Mouse (Mus musculus) midbrain, embryonic 16.5 days (tissue): ENCODE measurements around the gene Tusc2. TPM values are rescaled to one million over a fixed set of nuclear protein-coding genes. Genes with fewer than 3 reads are reported as not detected.

Experiments
- ATAC-seq: fragments of 200-750 bp; cut with Nextera tagmentation; 2 replicates; pipeline ENCODE4 v1.8.0; 2017; ENCODE audit warnings: moderate TSS enrichment
- H3K27ac ChIP-seq: fragments of 300-500 bp; sonication (generic); 2 replicates; pipeline ENCODE4 v1.5.1; 2014; ENCODE audit warnings: mild to moderate bottlenecking, low read length, mixed read lengths
- H3K27me3 ChIP-seq: fragments of 300-500 bp; sonication (generic); 2 replicates; pipeline ENCODE4 v1.6.1; 2014; ENCODE audit warnings: low read depth, low read length, mixed read lengths; ENCODE audit not compliant: control insufficient read depth, insufficient read depth
- H3K36me3 ChIP-seq: fragments of 300-500 bp; sonication (generic); 2 replicates; pipeline ENCODE4 v1.6.1; 2014; ENCODE audit warnings: mild to moderate bottlenecking, low read length, moderate library complexity, mixed read lengths; ENCODE audit not compliant: control insufficient read depth, insufficient read depth
- H3K4me1 ChIP-seq: fragments of 300-500 bp; sonication (generic); 2 replicates; pipeline ENCODE4 v1.6.1; 2014; ENCODE audit warnings: mild to moderate bottlenecking, low read length, mixed read lengths; ENCODE audit not compliant: control insufficient read depth, insufficient read depth
- H3K4me2 ChIP-seq: fragments of 300-500 bp; sonication (generic); 2 replicates; pipeline ENCODE4 v1.6.1; 2014; ENCODE audit warnings: mild to moderate bottlenecking, low read length, mixed read lengths
- H3K4me3 ChIP-seq: fragments of 300-500 bp; sonication (generic); 2 replicates; pipeline ENCODE4 v1.5.1; 2014; ENCODE audit warnings: low read depth, mild to moderate bottlenecking, low read length, moderate library complexity, mixed read lengths
- H3K9ac ChIP-seq: fragments of 300-500 bp; sonication (generic); 2 replicates; pipeline ENCODE4 v1.6.1; 2014; ENCODE audit warnings: low read depth, low read length, mixed read lengths
- H3K9me3 ChIP-seq: fragments of 300-500 bp; sonication (generic); replicated peaks from 2 replicates; pipeline ENCODE4 v1.6.1; 2014; ENCODE audit warnings: mild to moderate bottlenecking, low read length, mixed read lengths; ENCODE audit not compliant: control insufficient read depth, poor library complexity, severe bottlenecking
- WGBS: fragments of 180-500 bp; shearing (Covaris S2); extraction: QIAGEN DNeasy Blood & Tissue Kit; methylation state at CpG from one replicate; pipeline ENCODE4 v1.1.7; 2014; 5-methylcytosine and 5-hydroxymethylcytosine counted together
- polyA plus RNA-seq: library from polyadenylated mRNA; unstranded; fragments of >200 nt; fragmentation: Nextera tagmentation; extraction: Ambion mirVana; gene quantifications from 2 replicates; pipeline ENCODE4 v1.2.1, GENCODE M21; 2015

Tusc2 gene
- polyA plus RNA-seq, 1 experiment from 2014 or later, result 127 TPM

DNA sequence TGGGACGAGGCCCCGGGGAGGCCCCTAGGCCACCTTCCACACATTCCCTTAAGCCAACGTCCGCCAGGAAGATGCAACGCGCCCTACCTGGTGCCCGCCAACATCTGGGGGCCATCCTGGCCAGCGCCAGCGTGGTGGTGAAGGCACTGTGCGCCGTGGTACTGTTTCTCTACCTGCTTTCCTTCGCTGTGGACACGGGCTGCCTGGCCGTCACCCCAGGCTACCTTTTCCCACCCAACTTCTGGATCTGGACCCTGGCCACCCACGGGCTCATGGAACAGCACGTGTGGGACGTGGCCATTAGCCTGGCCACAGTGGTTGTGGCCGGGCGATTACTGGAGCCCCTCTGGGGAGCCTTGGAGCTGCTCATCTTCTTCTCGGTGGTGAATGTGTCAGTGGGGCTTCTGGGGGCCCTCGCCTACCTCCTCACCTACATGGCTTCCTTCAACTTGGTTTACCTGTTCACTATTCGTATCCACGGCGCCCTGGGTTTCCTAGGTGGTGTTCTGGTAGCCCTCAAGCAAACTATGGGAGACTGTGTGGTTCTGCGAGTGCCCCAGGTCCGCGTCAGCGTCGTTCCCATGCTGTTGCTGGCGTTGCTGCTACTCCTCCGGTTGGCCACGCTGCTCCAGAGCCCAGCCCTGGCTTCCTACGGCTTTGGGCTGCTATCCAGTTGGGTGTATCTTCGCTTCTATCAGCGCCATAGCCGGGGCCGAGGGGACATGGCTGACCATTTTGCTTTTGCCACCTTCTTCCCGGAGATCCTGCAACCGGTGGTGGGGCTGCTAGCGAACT lies 28.4 kb upstream of the Tusc2 start:
- H3K4me3 ChIP-seq, result peak overlapping the region; percentile 88
- peak overlapping the region; percentile 86 for H3K9ac ChIP-seq
- WGBS, result under 1% methylated on average over 40 of the region's 40 CpGs
- peaks cover 21% of the 10 kb centered on the region for H3K4me1 ChIP-seq
- H3K9me3 ChIP-seq, result no peaks in the 10 kb centered on the region
- H3K4me2 ChIP-seq, result peak overlapping the region; percentile 98
- H3K36me3 ChIP-seq, result peaks cover 14% of the 10 kb centered on the region
- ATAC-seq, result no peak; the same call in 1 of the 2 replicates
- no peaks in the 10 kb centered on the region for H3K27me3 ChIP-seq
- peak overlapping the region; percentile 69 for H3K27ac ChIP-seq

DNA sequence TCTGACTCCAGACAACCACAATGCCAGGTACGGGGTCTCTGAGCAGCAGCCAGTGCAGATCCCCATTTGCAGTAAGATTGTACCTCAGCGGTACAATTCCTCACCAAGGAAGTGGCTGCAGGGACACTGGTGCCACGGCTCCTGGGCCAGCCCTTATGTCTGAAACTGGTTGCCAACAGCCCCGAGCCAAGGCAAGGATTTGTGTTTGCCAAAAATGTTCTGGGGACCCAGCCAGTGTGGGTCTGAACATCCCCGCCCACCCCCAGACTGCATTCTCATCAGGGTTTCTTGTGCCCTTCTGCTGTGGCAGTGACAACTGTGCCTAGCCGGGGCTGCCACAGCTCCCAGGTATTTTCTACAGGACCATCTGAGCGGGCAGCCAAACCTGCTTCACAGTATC lies 24.8 kb upstream of the Tusc2 start:
- H3K4me3 ChIP-seq, result no peak overlapping the region
- H3K27me3 ChIP-seq, result no peaks in the 10 kb centered on the region
- WGBS, result 96% methylated on average over 7 of the region's 7 CpGs
- no peaks in the 10 kb centered on the region for H3K9me3 ChIP-seq
- H3K4me1 ChIP-seq, result peaks cover 41% of the 10 kb centered on the region
- H3K36me3 ChIP-seq, result peaks cover 19% of the 10 kb centered on the region
- no peak for ATAC-seq
- no peak overlapping the region for H3K4me2 ChIP-seq
- no peak overlapping the region for H3K27ac ChIP-seq
- H3K9ac ChIP-seq, result no peak overlapping the region

DNA sequence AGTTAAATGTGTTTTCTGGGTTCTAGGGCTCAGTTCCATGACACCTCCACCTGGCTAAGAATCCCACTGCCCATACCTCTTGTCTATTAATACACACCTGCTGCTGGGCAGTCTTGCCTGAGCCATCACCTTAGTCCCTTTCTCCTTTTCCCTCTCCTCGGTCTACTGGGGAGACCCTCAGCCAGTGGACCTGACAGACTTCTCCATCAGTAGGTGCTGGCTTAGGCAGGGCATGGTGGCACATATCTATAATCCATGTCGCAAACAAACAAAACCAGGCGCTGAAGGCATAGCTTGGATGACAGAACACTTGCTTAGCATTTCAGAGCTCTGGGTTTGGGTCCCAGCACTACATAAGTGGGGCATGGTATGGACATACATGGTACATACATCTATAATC lies 24.3 kb upstream of the Tusc2 start:
- H3K27me3 ChIP-seq, result no peaks in the 10 kb centered on the region
- H3K9me3 ChIP-seq, result no peaks in the 10 kb centered on the region
- WGBS, result 88% methylated on average over 3 of the region's 3 CpGs
- H3K4me1 ChIP-seq, result peaks cover 41% of the 10 kb centered on the region
- no peak overlapping the region for H3K27ac ChIP-seq
- peaks cover 23% of the 10 kb centered on the region for H3K36me3 ChIP-seq
- H3K4me2 ChIP-seq, result no peak overlapping the region
- H3K4me3 ChIP-seq, result no peak overlapping the region
- no peak overlapping the region for H3K9ac ChIP-seq
- no peak for ATAC-seq

DNA sequence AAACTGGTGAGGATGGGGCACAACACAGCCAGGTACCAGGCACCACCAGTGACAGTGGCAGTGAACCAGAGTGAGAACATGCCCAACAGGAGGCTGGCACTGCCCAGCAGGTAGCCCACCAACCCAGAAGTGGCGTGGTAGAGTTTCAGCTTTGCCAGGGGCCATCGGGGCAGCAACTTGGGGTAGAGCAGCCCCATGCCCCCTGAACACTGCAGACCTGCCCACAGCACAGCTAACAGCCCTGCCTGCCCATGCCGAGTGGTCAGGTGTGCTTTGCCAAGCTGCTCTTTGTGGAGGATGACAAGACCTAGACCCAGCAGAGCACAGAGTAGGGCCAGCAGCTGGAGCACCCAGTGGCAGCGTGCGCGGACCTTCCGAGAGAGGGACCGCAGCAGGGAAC lies 23.1 kb upstream of the Tusc2 start:
- Histone ChIP-seq H3K9ac (no peak overlapping the region), H3K27ac (no peak overlapping the region), H3K36me3 (peaks cover 30% of the 10 kb centered on the region), H3K4me3 (no peak overlapping the region), H3K27me3 (no peaks in the 10 kb centered on the region), H3K4me1 (peaks cover 41% of the 10 kb centered on the region), H3K9me3 (no peaks in the 10 kb centered on the region), H3K4me2 (no peak overlapping the region)
- ATAC-seq, result no peak
- WGBS, result 95% methylated on average over 8 of the region's 8 CpGs

DNA sequence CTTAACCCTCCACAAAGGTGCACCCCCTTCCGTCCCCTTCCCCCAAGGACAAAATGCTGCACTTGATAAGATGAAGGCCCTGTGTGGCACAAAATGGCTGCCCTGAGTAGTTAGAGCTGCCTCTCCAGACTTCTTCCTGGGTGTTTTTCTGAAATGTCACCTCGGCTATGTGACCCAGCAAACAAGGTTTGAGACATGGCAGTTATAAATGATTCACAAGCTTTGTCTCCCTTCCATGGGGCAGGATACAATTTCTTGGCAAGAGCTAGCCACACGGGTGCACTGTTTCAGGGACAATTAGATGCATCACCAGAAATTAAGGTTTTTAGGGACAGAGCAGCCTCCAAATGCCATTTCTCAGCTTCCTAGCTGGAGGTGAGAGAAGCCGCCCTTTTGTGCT lies 22.6 kb upstream of the Tusc2 start:
- Histone ChIP-seq H3K4me1 (peaks cover 40% of the 10 kb centered on the region), H3K27me3 (no peaks in the 10 kb centered on the region), H3K4me3 (no peak overlapping the region), H3K27ac (no peak overlapping the region), H3K9ac (no peak overlapping the region), H3K9me3 (no peaks in the 10 kb centered on the region), H3K36me3 (peaks cover 34% of the 10 kb centered on the region), H3K4me2 (peak overlapping the region; percentile 97; the same call in 1 of the 2 replicates)
- WGBS, result 75% methylated on average over 4 of the region's 4 CpGs
- no peak for ATAC-seq

DNA sequence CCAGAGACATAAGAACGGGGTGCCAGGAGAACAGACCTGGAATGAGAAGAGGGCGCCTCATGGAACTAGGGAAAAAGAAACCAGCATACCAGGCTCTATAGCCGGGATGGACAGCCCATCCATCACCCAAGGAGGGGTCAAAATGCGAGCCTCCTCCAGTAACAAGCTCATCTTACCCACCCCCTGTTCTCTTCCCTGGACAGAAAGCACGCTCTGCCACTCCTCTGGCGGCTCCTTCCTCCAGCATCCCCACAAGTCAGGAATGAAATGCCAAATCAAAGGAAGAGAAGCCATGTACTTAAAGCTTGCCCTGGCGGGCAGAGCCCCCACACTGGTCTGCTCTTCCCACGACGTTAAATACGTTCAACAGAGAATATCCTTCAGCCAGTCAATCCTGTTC lies 22.1 kb upstream of the Tusc2 start:
- Histone ChIP-seq H3K9ac (peak overlapping the region; percentile 74), H3K36me3 (peaks cover 34% of the 10 kb centered on the region), H3K9me3 (no peaks in the 10 kb centered on the region), H3K4me3 (peak overlapping the region; percentile 69), H3K4me1 (peaks cover 36% of the 10 kb centered on the region), H3K27ac (peak overlapping the region; percentile 73; the same call in 1 of the 2 replicates), H3K4me2 (peak overlapping the region; percentile 97), H3K27me3 (no peaks in the 10 kb centered on the region)
- WGBS, result 42% methylated on average over 10 of the region's 10 CpGs
- ATAC-seq, result no peak

DNA sequence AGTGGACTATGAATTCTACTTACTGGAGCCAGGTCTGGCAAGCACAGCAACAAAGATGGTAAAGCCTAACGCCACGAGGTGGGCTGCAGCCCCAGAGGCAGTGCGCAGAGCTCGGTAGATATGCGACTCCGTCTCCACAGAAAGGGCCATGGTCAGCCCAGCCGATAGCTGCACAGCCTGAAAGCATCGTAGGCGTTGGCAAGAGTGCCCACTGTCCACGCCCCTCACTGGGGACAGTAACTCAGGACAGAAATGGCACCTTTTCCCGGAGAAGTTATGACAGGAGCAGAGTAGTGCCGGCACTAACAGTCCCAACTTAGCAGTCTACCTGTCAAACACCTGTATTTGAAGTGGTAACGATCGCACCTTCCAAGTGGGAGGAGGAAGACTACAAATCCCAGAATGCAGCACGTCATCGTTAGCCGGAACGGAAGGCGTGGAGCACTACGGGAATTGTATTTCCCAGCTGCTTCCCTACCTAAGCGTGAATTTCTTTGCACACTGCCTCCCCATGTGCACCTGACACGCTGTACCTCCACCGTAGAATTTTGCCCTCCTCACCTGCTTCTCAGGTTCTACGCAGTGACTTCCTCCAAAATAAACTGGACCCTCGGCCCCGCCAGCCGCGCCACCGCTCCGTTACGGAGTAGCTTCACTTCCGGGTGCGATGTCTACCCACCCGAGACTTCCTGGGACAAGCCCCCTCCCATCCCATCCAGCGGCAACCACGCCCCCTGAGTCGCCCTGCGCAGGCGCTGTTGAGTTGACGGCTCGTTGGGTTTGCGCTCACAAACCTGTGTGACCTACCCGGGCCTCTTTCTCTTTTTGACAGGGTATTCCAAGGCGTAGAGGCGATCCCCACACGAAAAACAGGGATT lies 21.3 kb upstream of the Tusc2 start, which contains the start of the genes Cyb561d2 and Nprl2:
Gene Cyb561d2 (minus strand): TSS at position 720 of the 878 bp plus-strand sequence.
Gene Nprl2 (plus strand): TSS at position 753 of the 878 bp plus-strand sequence.
- under 1% methylated on average over 46 of the region's 46 CpGs for WGBS
- peak; percentile 84 for ATAC-seq
- Histone ChIP-seq H3K4me3 (peak within 1 kb of the TSS; percentile 69), H3K9me3 (no peaks in the 10 kb centered on the region), H3K27ac (peak within 1 kb of the TSS; percentile 73), H3K4me1 (peaks cover 33% of the 10 kb centered on the region), H3K4me2 (peak within 1 kb of the TSS; percentile 97), H3K27me3 (no peaks in the 10 kb centered on the region), H3K9ac (peak within 1 kb of the TSS; percentile 74), H3K36me3 (peaks cover 34% of the 10 kb centered on the region)

DNA sequence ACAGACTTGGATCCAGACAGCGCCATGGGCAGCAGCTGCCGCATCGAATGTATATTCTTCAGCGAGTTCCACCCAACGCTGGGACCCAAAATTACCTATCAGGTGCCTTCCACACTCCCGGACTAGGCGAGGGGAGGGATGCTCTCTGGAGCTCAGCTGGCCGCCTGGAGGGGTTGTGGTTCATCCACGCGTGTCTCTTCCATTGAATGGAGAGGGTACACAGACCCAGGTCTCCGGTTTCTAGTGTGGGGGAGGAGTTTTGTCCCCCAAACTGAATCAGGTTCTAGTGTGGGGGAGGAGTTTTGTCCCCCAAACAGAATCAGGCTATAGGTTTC lies 20.7 kb upstream of the Tusc2 start:
- 2% methylated on average over 11 of the region's 11 CpGs for WGBS
- peak; percentile 5; the same call in 1 of the 2 replicates for ATAC-seq
- Histone ChIP-seq H3K36me3 (peaks cover 34% of the 10 kb centered on the region), H3K9ac (peak overlapping the region; percentile 74), H3K4me2 (peak overlapping the region; percentile 97), H3K4me1 (peaks cover 33% of the 10 kb centered on the region), H3K9me3 (no peaks in the 10 kb centered on the region), H3K4me3 (peak overlapping the region; percentile 69), H3K27me3 (no peaks in the 10 kb centered on the region), H3K27ac (peak overlapping the region; percentile 73)
